Mouse (Mus musculus): ENCODE results near the gene Col2a1.

- TF ChIP-seq CTCF (conservative IDR thresholded peaks at IDR 0.05 in 1 of 2, IDR thresholded peaks at IDR 0.05 in 1 of 2; ENCODE audit: low read depth in 2 of 2, low read length in 2 of 2) (no peak), MAX (IDR thresholded peaks at IDR 0.05; ENCODE audit: low read length) (no peak), UBTF (IDR thresholded peaks at IDR 0.05; ENCODE audit: low read depth, low read length) (no peak), USF1 (IDR thresholded peaks at IDR 0.05; ENCODE audit: low read depth, low read length) (no peak), MAFK (IDR thresholded peaks at IDR 0.05; ENCODE audit: insufficient replicate concordance, low read length) (no peak), PAX5 (IDR thresholded peaks at IDR 0.05; ENCODE audit: low read length) (no peak), ZNF384 (IDR thresholded peaks at IDR 0.05; ENCODE audit: low read depth, low read length) (no peak)
Measured at GRCm38 (mm10) chr15:97945656-97946315, 58.7 kb downstream of the Col2a1 start.
